Mouse (Mus musculus) 3T3-L1 (cell line): Measurements from ENCODE around the gene Itga7.
A peak's percentile ranks its signal among the peaks of the same experiment; 100 is the strongest.

Source experiments
- DNase-seq: peaks from one replicate; pipeline ENCODE4 v3.0.0-alpha.2; 2015; ENCODE audit warnings: low read depth, low spot score

The Itga7 gene

GRCm38 (mm10) chr10:128934997-128935787 lies 1.6 kb downstream of the Itga7 start:
- no peak for DNase-seq

- DNase-seq: no peak
Observed at GRCm38 (mm10) chr10:128935826-128936440, 2.3 kb downstream of the Itga7 start.

DNA sequence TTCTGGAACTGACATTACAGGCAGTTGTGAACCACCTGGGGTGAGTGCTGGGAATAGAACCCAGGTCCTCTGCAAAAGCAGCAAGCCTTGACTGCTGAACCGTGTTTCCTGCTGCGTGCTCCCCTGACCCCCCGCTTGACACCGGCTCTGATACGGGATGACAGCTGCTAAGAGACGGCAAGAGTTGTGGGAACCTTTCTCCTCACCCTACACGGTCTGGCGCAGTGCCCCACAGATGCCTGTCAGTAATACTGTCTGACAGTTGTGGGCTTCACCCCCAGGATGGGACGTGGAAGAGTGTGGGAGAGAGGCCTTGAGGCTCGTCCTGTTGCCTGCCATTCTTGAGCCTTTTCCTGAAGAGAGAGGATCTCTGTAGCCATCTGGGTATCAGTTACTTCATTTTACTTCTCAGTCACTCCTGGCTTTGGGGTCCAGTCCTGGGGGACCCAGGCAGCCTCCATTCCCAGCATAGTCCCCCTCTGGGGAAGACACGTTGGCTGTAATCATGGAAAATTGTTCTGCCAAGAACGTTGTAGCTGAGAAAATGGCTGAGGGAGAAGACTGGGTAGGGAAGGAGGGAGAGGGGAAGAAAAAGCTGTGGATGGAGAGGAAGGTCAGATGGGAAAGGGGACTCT lies 4.3 kb downstream of the Itga7 start:
- no peak for DNase-seq

DNA sequence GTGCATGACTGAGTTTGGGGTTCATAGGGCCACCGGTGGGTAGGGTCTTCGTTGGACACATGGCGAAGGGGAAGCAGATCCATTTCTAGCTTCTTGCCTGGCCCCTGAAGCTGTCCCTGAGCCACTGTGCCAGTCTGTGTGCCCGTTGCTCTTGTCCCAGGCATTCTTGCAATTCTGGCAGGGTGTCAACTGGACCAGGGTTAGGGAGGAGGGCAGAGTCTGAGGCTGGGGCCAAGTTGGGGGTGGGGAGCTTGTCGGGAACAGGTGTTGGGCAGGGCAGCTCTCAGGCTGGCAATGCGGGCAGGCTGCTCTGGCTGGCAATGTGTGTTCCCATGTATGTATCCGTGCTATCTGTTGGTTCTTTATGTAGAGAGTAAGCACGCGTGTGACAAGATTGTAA lies 4.8 kb downstream of the Itga7 start:
- no peak for DNase-seq

DNA sequence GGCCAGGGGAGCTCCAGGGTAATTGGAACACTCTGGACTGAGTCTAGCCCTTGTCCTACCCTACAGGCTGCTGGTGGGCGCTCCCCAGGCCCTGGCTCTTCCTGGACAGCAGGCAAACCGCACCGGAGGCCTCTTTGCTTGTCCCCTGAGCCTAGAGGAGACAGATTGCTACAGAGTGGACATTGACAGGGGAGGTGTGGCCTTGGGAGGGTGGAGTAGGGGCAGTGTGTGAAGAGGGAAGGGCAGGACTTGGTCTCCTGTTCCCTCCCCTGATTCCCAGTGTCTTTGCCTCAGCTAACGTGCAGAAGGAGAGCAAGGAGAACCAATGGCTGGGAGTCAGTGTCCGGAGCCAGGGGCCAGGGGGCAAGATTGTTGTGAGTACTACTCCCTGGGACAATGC lies 5.4 kb downstream of the Itga7 start:
- no peak for DNase-seq

- no peak for DNase-seq
Observed at GRCm38 (mm10) chr10:128940475-128941061, 7.0 kb downstream of the Itga7 start.

GRCm38 (mm10) chr10:128945675-128946074 lies 12.1 kb downstream of the Itga7 start:
- DNase-seq: peak; percentile 39

DNA sequence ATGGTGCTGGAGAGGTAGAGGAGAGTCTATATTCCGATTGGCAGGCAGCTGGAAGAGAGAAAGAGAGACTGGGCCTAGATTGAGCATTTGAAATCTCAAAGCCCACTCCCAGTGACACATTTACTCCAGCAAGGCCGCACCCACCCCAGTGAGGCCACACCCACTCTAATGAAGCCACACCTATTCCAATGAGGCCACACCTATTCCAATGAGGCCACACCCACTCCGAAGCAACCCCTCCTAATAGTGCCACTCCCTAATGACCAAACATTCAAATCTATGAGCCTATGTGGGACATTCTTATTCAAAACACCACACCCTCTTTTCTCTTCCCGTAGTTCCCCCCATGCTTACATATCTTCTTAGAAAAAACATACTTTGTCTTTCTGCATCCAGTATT lies 13.9 kb downstream of the Itga7 start:
- no peak for DNase-seq

DNA sequence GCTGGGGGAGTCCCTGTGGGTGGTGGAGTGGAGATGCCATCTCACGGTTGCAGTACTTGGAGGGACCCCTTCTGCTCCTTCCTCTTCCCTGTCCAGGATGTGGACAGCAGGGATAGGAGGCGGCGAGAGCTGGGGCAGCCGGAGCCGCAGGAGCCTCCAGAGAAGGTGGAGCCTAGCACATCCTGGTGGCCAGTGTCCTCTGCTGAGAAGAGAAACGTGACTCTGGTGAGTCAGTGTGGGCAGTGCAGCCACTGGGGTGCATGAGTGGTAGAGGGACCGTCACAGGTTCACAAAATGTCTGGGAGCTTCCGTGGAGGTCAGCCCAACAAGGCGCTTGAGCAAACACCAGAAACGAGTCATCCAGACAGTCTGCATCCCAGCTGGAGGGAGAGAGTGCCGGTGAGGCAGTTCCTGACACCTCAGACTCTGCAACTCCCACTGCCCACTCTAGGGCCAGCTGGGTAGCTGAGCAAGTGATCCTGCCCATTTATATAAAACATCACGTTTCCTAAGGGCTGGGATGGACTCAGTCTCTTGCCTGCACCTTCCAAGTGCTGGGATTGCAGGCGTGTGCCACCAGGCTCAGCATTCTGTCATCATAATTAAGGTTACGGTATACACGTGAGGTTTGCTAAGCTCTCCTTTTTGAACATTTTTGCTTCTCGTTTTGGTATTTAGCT lies 16.7 kb downstream of the Itga7 start:
- DNase-seq: peak; percentile 68

GRCm38 (mm10) chr10:128958340-128958739 lies 24.7 kb downstream of the Itga7 start:
- DNase-seq: no peak

GRCm38 (mm10) chr10:128960142-128960541 lies 26.5 kb downstream of the Itga7 start:
- no peak for DNase-seq

DNA sequence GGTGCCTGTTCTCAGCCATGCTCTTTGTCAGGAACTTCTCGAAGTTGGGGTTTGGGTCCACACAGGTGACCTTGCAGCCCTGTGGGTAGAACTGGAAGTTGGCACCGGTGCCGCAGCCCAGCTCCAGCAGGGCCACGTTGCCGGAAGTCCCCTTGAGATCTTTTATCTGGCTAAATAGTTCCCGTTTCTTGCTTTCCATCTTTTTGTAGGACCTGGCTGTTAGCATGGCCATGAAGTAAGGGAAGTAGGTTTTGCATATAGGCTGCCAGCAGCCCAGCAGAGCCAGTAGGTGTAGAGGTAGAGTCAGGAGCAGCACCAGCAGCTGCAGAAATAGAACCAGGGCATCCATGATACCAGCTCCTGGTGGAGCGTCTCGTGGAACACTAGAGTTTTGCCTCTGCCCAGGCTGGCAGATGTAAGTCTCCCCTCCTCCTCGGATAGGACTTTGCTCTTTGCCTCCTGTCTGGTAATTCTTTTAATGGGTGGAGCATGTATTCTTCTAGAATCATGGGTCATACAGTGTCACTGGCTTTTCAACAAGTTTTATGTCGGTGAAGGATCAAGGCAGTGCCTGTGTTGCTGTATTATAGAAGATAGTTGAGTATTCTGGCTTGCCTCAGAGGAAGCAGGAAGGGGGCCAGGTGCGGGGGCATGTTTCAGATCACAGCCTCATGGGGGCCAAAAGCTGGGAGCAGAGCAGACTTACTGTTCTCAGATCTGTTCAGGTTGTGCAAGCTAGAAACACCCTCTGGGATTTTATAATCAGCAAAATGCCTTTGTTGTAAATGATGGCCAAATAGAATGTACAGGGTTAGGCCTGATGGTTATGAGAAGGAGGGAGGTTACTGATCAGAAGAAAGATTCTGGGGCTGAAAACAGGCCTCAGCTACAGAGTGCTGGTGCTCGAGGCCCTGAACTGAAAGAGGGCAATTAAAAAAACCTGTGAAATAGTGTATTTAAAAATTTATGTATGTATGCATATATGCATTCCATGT lies 27.3 kb downstream of the Itga7 start, which contains the start of gene Mettl7b:
TSS of gene Mettl7b (minus strand) at position 399 of the 995 bp plus-strand sequence.
- DNase-seq: no peak

DNA sequence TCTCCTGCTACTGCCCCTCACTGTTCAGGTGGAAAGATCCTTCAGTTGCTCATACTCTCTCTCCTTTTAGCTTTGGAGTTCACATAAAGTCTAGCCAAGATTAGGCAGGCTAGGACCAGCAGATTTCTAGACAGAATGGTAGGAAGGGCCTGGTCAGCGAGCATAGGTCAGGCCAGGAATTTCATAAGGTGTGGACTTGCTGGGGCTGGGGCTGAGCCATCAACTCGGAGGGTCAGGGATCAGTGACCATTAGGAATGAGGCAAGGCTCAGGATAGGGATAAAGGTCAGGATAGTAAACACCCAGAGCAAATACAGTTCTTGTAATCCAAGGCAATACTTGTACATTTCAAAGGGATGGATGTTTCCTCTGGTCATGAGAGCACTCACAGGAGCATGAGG lies 31.3 kb downstream of the Itga7 start:
- DNase-seq: no peak

- peak; percentile 37 for DNase-seq
Observed at GRCm38 (mm10) chr10:128965871-128966270, 32.3 kb downstream of the Itga7 start.

DNA sequence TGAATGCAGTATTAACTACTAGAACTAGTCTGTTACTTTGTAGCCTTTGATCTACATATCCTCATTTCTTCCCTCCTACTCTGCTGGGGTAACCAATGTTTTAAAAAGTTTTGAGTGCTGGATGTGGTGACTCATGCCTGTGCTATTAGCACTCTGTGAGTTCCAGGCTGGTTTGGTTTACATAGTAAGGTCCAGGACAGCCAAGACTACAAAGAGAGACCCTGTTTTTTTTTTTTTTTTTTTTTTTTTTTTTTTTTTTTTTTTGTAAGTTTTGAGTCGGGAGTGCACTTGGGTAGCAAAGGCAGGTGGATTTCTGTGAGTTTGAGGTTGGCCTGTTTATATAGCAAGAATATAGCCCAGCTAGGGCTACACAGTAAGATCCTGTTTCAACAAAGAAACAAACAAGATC lies 34.7 kb downstream of the Itga7 start:
- peak; percentile 89 for DNase-seq

DNA sequence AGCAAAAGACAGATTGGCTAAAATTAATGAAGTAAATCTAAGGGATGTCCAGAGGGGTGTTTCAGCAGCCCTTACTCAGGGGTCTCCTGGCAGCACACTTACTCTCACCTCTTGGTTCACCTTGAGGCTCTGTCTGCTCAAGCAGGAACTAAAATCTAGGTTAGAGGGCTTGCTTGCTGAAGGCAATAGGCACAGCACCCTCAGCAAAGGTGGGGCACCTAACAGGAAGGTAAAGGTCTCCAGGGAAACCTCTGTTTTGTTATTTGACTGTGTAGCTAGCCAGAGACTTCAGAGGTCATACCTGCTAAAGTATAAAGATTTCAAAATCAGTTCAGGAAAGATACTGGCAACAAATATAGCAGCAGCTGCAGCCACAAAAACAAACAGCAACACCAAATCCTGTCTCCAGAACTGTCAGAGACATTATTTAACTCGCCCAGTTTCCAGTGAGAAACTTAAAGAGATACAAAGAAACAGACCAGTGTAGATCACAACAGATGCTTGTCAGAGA lies 37.2 kb downstream of the Itga7 start:
- DNase-seq: no peak

- DNase-seq: peak; percentile 34
Observed at GRCm38 (mm10) chr10:128972841-128973240, 39.2 kb downstream of the Itga7 start.

DNA sequence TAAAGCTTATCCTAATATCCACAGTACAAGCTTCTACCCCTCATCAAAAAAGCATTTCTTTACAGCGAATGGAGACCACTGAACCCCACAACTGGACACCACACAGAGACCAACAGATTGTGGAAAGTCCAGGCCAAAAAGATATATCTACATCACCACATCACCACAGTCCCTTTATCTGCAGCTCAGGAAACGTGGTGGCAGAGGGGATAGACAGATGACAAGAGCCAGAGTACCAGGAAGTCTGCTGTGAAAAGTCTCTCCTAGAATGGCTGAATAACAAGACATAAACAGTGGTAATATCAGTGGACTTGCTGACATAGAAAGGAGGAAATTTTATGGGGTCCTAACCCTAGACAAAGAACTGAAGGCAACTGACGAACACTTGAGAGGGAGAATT lies 42.8 kb downstream of the Itga7 start:
- DNase-seq: no peak

DNA sequence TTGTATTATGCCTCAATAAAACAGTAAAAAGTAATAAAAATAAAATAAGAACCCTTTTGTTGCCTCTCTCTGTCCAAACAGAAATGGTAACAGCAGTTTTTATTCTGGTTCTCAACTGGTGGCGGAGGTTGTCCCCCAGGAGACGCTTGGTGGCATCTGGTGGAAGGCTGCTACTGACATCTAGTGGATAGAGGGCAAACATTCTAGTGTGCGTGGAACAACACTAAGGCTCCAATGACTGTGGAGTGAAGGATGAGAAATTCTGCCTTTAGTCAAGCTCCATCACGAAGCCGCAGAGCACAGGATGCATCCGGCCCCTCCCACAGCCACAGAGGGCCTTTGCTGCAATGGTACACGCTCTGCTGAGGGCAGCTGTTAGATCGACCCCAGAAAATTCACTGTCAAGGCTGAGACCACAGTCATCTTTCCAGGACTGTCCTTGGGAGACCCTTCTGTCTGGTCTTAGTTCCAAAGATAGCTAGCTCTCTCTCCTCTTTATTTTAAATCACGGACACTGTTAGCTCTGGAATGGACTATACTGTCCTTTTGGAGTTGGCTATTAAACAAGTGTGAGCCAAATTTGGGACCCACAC lies 44.0 kb downstream of the Itga7 start:
- DNase-seq: peak; percentile 87
